Mouse (Mus musculus) T-helper 1 cell (primary cell): Measurements from ENCODE around the gene Dagla.

ENCODE experiments used
- in situ Hi-C: fragments of 300-600 bp; cut with MboI, MseI; formaldehyde crosslinking; loops from one replicate; pipeline ENCODE4 v1.15.1; 2025; ENCODE audit warnings: high pct_unique_total_duplicates

The Dagla gene

GRCm38 (mm10) chr19:10304810-10305544 is at the start of gene Dagla:
Dagla (minus strand) TSS chr19:10304877.
- in situ Hi-C loops, result loop anchor here (5.0 kb wide), 1 partner anchor 48 kb away; no protein-coding TSS in a partner anchor

GRCm38 (mm10) chr19:10352218-10352617 is 47.5 kb upstream of the Dagla start:
- in situ Hi-C loops, result no loop called here

- in situ Hi-C loops, result no loop called here
Measured at GRCm38 (mm10) chr19:10347628-10348273, 43.1 kb upstream of the Dagla start.

- in situ Hi-C loops, result no loop called here
Measured at GRCm38 (mm10) chr19:10345696-10346095, 41.0 kb upstream of the Dagla start.

DNA sequence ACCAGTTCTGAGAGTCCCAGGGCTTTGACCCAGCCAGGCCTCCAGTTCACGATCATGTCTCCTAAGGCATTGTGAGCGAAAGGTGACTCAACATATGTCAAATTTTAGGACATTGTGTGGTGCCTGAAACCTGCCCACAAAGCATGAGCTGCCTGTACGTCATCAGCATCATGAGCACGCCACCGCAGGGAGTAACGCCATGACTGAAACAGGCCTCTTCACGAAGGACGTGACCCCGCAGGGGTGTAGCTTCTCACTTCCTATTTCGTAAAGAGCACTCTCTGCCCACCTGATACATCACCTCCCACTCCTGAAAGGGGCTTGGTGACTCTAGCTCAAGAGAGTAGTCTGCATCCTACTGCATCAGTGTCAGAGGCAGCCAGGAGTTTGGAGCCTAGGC is 39.2 kb upstream of the Dagla start:
- in situ Hi-C loops, result loop anchor here (5.0 kb wide), 1 partner anchor 88 kb away; no protein-coding TSS in a partner anchor

DNA sequence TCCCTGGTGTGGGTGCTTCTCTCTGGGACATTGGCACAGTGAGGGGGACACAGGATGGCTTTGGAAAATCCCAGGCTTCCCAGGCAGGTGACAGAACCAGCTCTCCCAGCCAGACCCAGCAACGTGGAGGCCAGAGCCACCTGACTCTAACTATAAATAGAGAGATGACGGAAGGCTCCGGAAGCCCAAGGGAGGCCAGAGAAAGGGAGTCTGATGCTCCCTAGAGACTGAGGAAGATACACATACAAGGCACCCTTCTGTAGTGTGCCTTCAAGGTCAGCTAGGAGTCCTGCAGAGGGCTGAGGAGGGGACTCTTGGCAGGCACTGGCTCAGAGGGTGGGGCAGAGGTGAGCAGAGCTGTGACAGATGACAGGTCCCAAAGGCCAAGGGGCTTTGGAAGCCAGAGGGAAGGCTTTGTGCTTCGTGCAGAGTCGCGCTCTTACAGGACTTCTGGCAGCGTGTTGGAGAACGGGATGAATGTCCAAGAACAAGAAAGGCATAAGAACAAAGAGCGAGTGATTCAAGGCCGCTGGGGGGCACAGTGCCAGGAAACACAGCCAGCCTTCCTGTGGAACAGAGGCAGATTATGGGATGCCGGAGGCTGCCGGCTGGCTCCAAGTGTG is 37.3 kb upstream of the Dagla start:
- in situ Hi-C loops, result loop anchor here (5.0 kb wide), 1 partner anchor 90 kb away; no protein-coding TSS in a partner anchor

DNA sequence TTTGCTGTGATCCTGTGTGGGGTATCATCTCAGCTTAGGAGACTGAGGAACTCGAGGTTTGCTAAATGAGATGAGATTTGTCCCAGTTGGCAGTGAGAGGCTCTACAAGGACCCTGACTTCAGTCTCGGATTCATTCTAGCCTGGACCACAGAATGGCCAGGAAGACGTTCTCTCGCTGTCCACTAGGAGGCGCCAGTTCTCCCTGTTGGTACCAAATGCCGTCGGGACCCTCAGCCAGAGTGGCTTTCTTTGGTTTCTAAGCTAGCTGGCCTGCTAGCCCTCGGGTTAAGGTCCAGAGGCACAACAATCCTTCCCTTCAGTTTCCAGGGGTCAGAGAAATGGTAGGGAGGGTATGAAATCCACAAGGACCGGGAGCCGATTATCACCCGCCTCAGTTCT is 36.5 kb upstream of the Dagla start:
- in situ Hi-C loops, result loop anchor here (5.0 kb wide), 1 partner anchor 91 kb away; no protein-coding TSS in a partner anchor

DNA sequence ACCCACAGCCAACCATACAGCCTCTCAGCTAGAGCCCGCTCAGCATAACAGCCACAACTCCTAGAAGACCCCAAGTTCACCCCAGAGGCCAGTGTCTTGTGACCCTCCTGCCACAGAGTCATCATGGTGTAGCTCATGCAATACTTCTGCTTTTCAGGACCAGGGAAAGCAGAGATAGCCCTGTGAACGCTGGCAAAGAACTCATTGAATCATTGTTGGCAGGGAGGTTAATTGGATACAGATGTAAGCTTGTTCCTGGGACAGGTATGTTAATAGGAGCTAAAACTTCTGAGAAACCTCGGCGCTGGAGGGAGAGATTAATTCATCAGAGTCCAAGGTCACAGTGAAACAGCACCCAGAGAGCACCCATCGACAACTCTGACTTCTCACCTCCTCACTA is 36.0 kb upstream of the Dagla start:
- in situ Hi-C loops, result loop anchor here (5.0 kb wide), 1 partner anchor 92 kb away; no protein-coding TSS in a partner anchor

DNA sequence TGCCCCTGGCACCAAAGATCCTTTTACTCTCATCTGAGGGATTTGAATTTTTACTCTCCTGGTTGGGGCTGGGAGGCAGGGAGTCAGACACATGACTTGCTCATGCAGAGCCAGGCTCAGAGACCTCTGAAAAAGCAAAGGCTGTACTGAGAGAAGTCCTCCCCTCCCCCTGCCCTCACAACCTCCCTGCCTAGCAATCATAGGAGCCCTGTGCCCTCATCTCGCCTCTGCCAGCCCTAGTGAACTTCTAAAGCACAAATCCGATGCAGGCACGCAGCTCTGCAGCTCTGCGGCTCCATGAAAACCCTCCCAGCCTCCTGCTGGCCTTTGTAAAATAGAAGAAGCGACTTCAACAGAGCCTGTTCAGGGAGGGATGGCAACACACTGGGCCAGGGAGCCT is 34.6 kb upstream of the Dagla start:
- in situ Hi-C loops, result no loop called here

DNA sequence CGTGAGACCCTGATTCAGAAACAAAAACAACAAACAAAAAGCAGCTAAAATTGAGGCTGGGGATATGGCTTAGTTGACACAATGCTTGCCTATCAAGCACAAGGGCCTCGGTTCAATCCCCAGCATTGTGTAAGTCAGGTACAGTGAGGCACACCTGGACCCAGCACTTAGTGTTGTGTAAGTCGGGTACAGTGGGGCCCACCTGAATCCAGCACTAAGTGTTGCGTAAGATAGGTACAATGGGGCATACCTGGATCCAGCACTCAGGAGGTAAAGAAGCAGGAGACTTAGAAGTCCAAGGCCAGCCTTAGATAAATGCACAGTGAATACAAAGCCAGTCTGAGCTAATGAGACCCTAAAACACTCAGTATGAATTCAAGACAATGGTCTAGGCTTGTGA is 34.0 kb upstream of the Dagla start:
- in situ Hi-C loops, result no loop called here

GRCm38 (mm10) chr19:10334467-10334866 is 29.8 kb upstream of the Dagla start:
- in situ Hi-C loops, result no loop called here

- in situ Hi-C loops, result no loop called here
Measured at GRCm38 (mm10) chr19:10333545-10334252, 29.0 kb upstream of the Dagla start.

- in situ Hi-C loops, result no loop called here
Measured at GRCm38 (mm10) chr19:10331706-10332105, 27.0 kb upstream of the Dagla start.

GRCm38 (mm10) chr19:10329033-10329432 is 24.4 kb upstream of the Dagla start:
- in situ Hi-C loops, result no loop called here

- in situ Hi-C loops, result no loop called here
Measured at GRCm38 (mm10) chr19:10326609-10327008, 21.9 kb upstream of the Dagla start.

DNA sequence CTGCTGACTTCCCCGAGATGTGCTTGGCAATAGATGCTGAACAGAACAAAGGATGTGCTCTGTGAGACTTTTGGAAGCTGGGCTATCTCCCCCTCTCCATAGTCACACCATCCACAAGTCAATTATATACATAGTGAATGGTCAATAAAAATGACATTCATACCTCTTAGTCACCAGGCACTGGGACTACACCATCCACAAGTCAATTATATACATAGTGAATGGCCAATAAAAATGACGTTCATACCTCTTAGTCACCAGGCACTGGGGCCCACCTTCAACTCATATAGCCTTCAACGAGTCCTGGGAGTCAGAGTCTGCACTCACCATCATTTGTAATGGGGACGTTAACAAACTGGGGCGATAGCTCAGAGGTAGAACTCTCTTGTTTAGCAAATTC is 19.2 kb upstream of the Dagla start:
- in situ Hi-C loops, result no loop called here

- in situ Hi-C loops, result no loop called here
Measured at GRCm38 (mm10) chr19:10323362-10323837, 18.7 kb upstream of the Dagla start.

DNA sequence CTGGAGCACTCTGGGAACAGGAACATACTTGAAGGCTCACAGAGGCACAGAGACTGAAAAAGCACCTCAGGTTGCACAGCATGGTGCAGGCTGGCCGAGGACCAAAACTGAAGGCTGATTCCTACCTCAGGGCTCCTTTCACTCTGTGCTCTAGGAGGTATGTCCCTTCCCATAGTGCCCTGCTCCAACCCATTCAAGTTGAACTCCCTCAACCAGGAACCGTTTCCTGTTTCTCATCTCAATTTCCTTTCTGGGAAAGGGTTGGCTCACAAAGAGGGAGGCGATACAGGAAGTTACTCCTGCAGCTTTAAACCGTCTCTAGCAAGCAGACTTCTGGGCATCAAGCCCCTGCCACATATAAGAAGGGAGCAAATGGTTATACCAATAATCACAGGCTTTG is 13.1 kb upstream of the Dagla start:
- in situ Hi-C loops, result no loop called here

GRCm38 (mm10) chr19:10317358-10317757 is 12.7 kb upstream of the Dagla start:
- in situ Hi-C loops, result no loop called here

GRCm38 (mm10) chr19:10316956-10317355 is 12.3 kb upstream of the Dagla start:
- in situ Hi-C loops, result no loop called here

DNA sequence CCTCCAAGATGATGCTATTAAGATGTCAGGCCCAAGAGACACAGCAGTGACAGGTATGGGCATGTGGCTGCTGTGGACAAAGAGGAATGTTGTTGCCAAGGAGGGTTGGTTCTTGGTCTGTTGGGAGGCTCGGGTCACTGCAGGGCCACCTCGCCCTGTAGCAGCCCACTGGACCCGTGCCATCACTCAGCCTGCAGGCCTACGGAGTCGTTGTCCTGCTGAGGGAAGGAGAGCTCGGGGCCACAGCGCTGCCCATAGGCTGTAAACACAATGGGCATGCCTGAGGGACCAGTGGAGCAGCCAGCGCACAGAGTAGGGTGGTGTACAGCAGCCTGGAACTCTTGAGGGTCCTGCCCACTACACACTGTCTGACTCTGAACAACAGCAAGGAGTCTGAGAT is 7.4 kb upstream of the Dagla start:
- in situ Hi-C loops, result no loop called here

DNA sequence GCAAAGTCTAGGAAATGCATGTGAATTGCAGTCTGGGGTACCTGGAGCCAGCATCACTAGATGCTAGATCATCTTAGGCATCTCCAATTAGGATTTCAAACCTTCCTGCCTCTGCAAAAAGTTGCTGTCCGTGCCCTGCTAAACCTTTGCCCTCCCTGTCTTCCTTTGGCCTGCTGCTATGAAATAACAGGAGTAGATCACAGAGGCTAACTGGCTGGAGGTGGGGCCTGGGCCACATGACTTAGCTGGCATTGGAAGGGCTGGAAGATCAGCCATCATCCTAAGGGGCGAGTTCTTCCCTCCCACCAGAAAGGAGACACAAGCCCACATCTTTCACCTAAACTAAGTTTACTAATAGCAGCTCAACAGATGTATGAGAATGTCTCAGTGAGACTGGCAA is 4.3 kb upstream of the Dagla start:
- in situ Hi-C loops, result loop anchor here (5.0 kb wide), 1 partner anchor 52 kb away; no protein-coding TSS in a partner anchor
